In genomic region chr17:63341203-63341602, GRCm38 (mm10) we compare ENCODE assay signal across 24 mouse cellular contexts.
DNase-seq lines count a peak whose midpoint lies in the region; ATAC-seq and TF ChIP-seq lines count a peak whose summit lies in the region.
"Had no signal": no experiment of that assay in that cellular context is flagged by ENCODE, and none has a peak within 500 bp of the region (broad histone marks: within the 10 kb centered on the region; RNA-seq: fewer than 3 reads in every experiment).

No protein-coding gene starts in this region.

- WGBS in forebrain, postnatal 0 days = 78% methylated on average over 3 of the region's 3 CpGs
- 90% methylated on average over 3 of the region's 3 CpGs for WGBS in forebrain, embryonic 10.5 days
- 80% methylated on average over 3 of the region's 3 CpGs for WGBS in intestine, embryonic 15.5 days
- 45% methylated on average over 3 of the region's 3 CpGs for WGBS in intestine, postnatal 0 days

- H3K4me1 ChIP-seq in forebrain, postnatal 0 days (ENCODE audit: insufficient read depth) = no peaks in the 10 kb centered on the region
- no peaks in the 10 kb centered on the region for H3K4me1 ChIP-seq in forebrain, embryonic 10.5 days
- H3K4me1 ChIP-seq in intestine, embryonic 15.5 days (replicated peaks) = peaks cover 4% of the 10 kb centered on the region; the same call in 1 of the 2 replicates
- H3K4me1 ChIP-seq in intestine, postnatal 0 days (replicated peaks; ENCODE audit: control insufficient read depth, insufficient read depth, low read length) = peaks cover 7% of the 10 kb centered on the region; the same call in 1 of the 2 replicates
- H3K4me1 ChIP-seq: forebrain, embryonic 12.5 days; forebrain, embryonic 15.5 days had no signal

- H3K9me3 ChIP-seq in forebrain, postnatal 0 days (ENCODE audit: low read length) = no peaks in the 10 kb centered on the region
- H3K9me3 ChIP-seq in forebrain, embryonic 10.5 days = no peaks in the 10 kb centered on the region
- no peaks in the 10 kb centered on the region for H3K9me3 ChIP-seq in intestine, embryonic 15.5 days
- no peaks in the 10 kb centered on the region for H3K9me3 ChIP-seq in intestine, postnatal 0 days (ENCODE audit: control insufficient read depth)
- H3K9me3 ChIP-seq: embryonic facial prominence, embryonic 10.5 days; embryonic facial prominence, embryonic 12.5 days; forebrain, embryonic 12.5 days; forebrain, embryonic 15.5 days; G1E had no signal

- H3K27me3 ChIP-seq in forebrain, postnatal 0 days (ENCODE audit: insufficient read depth, low read length) = no peaks in the 10 kb centered on the region
- H3K27me3 ChIP-seq in forebrain, embryonic 10.5 days (ENCODE audit: poor library complexity, severe bottlenecking) = no peaks in the 10 kb centered on the region
- no peaks in the 10 kb centered on the region for H3K27me3 ChIP-seq in intestine, embryonic 15.5 days (replicated peaks)
- no peaks in the 10 kb centered on the region for H3K27me3 ChIP-seq in intestine, postnatal 0 days (replicated peaks; ENCODE audit: control insufficient read depth, insufficient read depth, low read length)
- H3K27me3 ChIP-seq: CH12.LX; embryonic facial prominence, embryonic 12.5 days; forebrain, embryonic 12.5 days; forebrain, embryonic 15.5 days; Patski had no signal

- H3K36me3 ChIP-seq in forebrain, postnatal 0 days (ENCODE audit: insufficient read depth) = no peaks in the 10 kb centered on the region
- no peaks in the 10 kb centered on the region; the same call in 1 of the 2 replicates for H3K36me3 ChIP-seq in forebrain, embryonic 10.5 days (replicated peaks)
- H3K36me3 ChIP-seq in intestine, embryonic 15.5 days = no peaks in the 10 kb centered on the region
- H3K36me3 ChIP-seq in intestine, postnatal 0 days (ENCODE audit: control insufficient read depth, insufficient read depth) = no peaks in the 10 kb centered on the region
- H3K36me3 ChIP-seq: embryonic facial prominence, embryonic 10.5 days; embryonic facial prominence, embryonic 12.5 days; forebrain, embryonic 12.5 days; forebrain, embryonic 15.5 days had no signal

- 0 out of 2 replicates have a peak, but pooled peaks have one; percentile 34 for ATAC-seq in forebrain, postnatal 0 days
- peak; percentile 62; the same call in 1 of the 2 replicates for ATAC-seq in intestine, embryonic 15.5 days
- peak; percentile 76 for ATAC-seq in intestine, postnatal 0 days
- ATAC-seq: activated CD4-positive, CD25-positive, alpha-beta regulatory T cell, adult 4 months; CD4-positive, CD25-positive, alpha-beta regulatory T cell, adult 4 months; forebrain, embryonic 15.5 days; Patski had no signal

- no peak for DNase-seq in forebrain, postnatal 0 days
- DNase-seq in forebrain, embryonic 10.5 days (ENCODE audit: extremely low spot score, low spot score) = no peak
- DNase-seq in urinary bladder, postnatal 14 days (ENCODE audit: low spot score) = no peak
- DNase-seq in kidney, adult 18-20 months = no peak
- DNase-seq: adrenal gland, adult 8-10 months; adrenal gland, postnatal 14 days; adrenal gland, postnatal 36 days; B cell, adult 2 months; cerebellum, adult 11-12 months; cerebellum, adult 2 months; cerebellum, adult 9-10 months; cerebellum, postnatal 10 days; cerebellum, postnatal 25 days had no signal

- H3K4me3 ChIP-seq in forebrain, postnatal 0 days (ENCODE audit: low read depth, low read length) = no peak overlapping the region
- H3K4me3 ChIP-seq in forebrain, embryonic 10.5 days = no peak overlapping the region
- no peak overlapping the region for H3K4me3 ChIP-seq in intestine, embryonic 15.5 days (replicated peaks)
- H3K4me3 ChIP-seq in intestine, postnatal 0 days (ENCODE audit: low read depth, low read length) = no peak overlapping the region
- H3K4me3 ChIP-seq: embryonic facial prominence, embryonic 10.5 days; embryonic facial prominence, embryonic 12.5 days; forebrain, embryonic 12.5 days; forebrain, embryonic 15.5 days had no signal

- no peak overlapping the region for H3K9ac ChIP-seq in forebrain, postnatal 0 days
- H3K9ac ChIP-seq in intestine, embryonic 15.5 days = no peak overlapping the region
- no peak overlapping the region for H3K9ac ChIP-seq in intestine, postnatal 0 days (ENCODE audit: low read depth, low read length)
- H3K9ac ChIP-seq: embryonic facial prominence, embryonic 12.5 days; forebrain, embryonic 12.5 days; forebrain, embryonic 15.5 days had no signal

- TF ChIP-seq CTCF in forebrain, postnatal 0 days (IDR thresholded peaks at IDR 0.05; ENCODE audit: low read depth) = no peak
- TF ChIP-seq CTCF in intestine, postnatal 0 days (IDR thresholded peaks at IDR 0.05; ENCODE audit: low read depth) = no peak

- H3K4me2 ChIP-seq in forebrain, postnatal 0 days (ENCODE audit: low read depth) = no peak overlapping the region
- H3K4me2 ChIP-seq in intestine, embryonic 15.5 days (replicated peaks) = no peak overlapping the region
- H3K4me2 ChIP-seq in intestine, postnatal 0 days (replicated peaks; ENCODE audit: low read depth) = 0 out of 2 replicates have a peak overlapping the region, but pooled peaks have one; percentile 3
- H3K4me2 ChIP-seq: embryonic facial prominence, embryonic 12.5 days; forebrain, embryonic 12.5 days; forebrain, embryonic 15.5 days had no signal

- H3K27ac ChIP-seq in forebrain, postnatal 0 days (ENCODE audit: low read depth, low read length) = no peak overlapping the region
- no peak overlapping the region for H3K27ac ChIP-seq in forebrain, embryonic 10.5 days
- H3K27ac ChIP-seq in intestine, embryonic 15.5 days = no peak overlapping the region
- H3K27ac ChIP-seq in intestine, postnatal 0 days (ENCODE audit: low read depth, low read length) = no peak overlapping the region
- H3K27ac ChIP-seq: embryonic facial prominence, embryonic 10.5 days; embryonic facial prominence, embryonic 12.5 days; forebrain, embryonic 12.5 days had no signal
